Mouse (Mus musculus) bone marrow, adult 2 months (tissue): ENCODE data around the gene AF366264.

ENCODE experiments used
- CTCF ChIP-seq: fragments of 200-500 bp; IDR thresholded peaks from 2 replicates; pipeline ENCODE4 v1.5.1; 2011; ENCODE audit warnings: low read length, control low read depth; ENCODE audit not compliant: control insufficient read depth, insufficient read depth
- POLR2A ChIP-seq: fragments of 200-500 bp; IDR thresholded peaks from 2 replicates; pipeline ENCODE4 v1.6.1; 2011; ENCODE audit warnings: low read depth, mild to moderate bottlenecking, control low read depth, low read length, borderline replicate concordance; ENCODE audit not compliant: control insufficient read depth

DNA sequence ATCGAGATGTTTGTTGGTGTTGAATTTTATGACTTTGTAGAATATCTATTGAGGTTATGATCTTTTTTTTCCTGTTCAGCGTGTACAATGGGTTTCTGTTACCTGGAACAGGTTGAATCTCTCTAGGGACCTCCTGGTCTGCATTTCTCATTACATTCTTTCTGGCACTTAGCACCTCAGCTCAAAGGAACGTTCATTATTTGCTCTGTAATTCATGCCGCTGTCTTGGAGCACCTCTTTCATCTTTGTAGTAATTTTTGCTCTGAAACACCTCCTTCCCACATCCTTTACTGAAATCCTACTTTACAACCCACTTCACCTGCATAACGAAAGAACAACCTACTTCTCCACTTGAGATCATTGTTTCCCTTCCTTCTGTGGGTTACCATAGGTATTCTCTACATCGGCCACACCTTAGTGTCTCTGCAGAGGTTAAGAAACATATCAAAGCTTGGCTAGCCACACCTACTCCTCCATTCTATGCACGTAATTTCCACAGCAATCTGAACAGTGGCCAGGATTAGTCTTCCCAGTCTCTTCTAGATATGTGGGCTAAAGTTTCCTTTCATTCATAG lies 9.5 kb downstream of the AF366264 start:
- no peak for TF ChIP-seq CTCF
- TF ChIP-seq POLR2A, result no peak
